Mouse (Mus musculus) lung, postnatal 10 days (tissue): ENCODE data around the gene Vac14.

Source experiments
- DNase-seq: peaks from one replicate; pipeline ENCODE4 v3.0.0; 2021

Gene Vac14

DNA sequence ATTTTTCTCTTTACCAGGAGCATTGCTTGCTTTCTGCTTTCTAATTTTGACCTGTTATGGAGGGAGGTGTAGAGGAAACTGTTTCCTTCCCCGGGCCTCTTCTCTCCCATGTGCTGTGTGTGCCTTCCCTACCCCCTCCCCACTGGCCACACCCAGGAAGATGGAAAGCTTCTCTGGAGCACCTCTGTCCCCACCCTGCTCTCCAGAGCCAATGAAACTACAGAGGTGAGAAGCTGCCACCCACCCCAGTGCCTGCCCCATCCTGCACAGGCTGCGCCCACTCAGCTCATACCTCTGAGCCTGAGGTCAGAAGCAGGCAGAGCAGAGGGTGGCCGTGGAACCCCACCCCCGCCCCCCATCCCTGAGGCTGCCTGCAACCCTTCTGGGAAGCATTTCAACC is 136.3 kb downstream of the Vac14 start:
- DNase-seq = no peak

DNA sequence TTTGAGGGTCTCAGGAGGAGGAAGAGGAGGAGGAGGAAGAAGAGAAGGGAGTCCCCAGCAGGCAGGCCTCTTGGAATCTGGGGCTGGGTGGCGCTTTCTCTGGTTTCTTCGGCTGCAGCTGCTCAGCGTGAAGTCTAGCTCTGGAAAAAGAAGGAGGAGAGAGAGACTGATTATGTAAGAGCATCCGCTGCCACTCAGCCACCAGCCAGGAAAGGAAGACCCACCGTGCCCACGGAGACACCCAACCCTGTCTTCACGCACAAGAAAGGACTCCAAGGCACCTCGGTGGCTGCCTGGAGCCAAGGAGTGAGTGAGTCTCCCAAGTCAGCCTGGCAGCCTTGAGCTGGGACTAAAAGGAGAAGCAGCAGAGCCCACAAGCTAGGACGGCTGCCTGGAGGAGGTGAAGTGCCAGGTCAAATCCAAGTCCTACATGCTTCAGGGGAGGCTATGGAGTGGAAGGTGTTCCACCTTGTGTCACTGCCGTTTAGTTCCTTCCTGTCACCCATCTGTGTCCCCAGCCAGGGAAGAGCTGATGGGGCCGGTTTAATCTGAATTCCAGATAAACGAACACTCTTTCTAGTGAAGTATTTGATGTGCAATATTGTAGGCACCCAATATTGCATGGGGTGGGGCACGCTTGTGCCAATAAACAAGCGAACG is 137.3 kb downstream of the Vac14 start:
- DNase-seq = no peak

DNA sequence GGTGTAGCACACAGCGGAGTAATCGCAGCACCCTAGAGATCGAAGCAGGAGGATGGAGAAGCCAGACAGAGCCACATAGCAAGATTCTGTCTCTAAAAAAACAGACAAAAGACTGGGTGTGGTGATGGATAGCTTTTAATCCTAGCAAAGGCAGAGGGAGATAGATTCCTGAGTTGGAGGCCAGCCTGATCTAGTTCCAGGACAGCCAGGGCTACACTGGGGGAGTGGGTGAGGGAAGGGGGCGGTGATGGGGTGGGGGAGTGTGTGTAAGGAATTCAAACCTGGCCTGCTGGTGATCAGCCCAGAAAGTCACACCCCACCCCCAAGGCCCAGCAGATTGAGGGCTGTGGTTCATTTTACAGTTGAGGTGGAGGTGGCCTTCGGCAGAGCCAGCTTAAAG is 137.8 kb downstream of the Vac14 start:
- DNase-seq = no peak

DNA sequence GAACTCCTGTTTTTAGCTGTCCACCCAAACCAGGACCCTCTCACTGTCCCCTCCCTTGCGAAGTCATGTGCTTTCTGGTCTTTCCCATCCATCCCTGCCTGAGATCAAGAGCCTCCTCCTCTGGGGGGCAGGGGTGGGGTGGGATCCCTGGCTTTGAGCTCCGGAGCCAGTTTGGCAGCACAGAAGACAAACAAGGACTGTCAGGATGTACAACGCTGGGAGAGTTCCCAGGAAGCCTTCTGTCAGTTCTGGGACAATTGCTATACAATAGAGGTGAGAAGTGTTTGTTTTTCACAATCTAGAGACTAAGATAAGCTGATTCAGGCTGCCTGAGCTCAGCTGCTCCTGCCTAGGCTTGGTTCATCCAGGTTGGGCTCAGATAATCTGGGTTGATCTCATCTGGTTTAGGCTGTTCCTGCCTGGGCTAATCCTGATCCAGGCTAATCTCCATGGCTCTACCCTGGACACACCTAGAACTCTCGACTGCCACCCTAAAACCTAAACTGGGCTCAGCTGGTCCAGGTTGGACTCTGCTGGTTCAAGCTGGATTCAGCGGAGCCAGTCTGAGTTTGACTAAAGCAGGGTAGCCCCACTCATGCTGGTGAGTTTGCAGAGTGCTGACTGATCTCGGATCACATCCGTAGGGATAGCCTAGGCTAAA is 142.0 kb downstream of the Vac14 start:
- peak; percentile 61 for DNase-seq

DNA sequence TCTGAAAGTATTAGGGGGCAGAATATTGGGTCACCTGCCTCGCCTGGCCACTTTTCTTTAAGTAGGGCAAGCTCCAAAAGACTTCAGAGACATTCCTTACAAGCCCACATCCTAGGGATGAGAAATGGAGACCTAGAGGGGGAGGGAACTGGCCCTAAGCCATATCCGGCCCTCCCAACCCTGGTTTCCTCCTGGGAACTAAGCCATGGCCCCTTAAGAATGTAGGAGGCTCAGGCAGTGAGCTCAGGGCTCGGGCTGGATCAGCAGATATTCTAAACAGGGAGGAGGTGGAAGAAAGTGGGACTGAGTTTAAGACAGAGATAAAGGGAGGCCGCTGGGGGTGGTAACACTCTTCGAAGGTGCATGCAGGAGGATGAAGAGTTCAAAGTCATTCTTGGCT is 142.8 kb downstream of the Vac14 start:
- DNase-seq = peak; percentile 91

DNA sequence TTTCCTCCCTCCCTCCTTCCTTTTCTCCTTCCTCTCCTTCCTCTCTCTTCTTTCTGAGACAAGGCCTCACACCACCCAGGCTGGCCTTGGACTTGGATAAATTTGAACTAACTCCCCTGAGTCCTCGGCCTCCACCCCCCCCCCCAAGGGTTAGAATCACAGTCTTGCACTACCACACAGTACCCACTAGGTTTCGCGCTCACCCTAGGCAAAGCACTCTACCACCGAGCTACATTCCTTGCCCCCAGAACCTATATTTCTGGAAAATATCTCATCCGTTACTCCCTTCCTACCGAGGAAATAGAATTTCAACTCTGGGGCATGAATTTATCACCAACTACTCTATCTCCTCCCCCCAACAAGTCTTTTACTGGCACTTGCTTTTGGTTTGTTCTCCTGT is 143.6 kb downstream of the Vac14 start:
- no peak for DNase-seq

DNA sequence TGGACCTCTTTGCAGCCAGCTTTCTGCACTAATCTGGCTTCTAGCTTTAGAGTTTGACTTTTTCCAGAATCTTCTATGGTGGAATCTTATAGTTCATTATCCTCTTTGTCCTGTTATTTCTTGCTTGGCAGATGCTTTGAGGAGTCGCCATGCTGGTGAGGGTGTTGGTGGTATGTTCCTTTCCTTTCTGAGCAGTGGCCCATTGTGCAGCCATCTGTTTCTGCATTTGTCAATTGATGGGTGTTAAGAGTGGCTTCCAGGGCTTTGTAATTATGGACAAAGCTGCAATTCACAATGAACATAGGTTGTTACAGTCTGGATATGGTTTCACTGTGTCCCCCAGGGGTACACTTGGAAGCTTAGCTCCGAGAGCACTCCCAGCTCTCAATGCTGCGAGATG is 146.3 kb downstream of the Vac14 start:
- DNase-seq = no peak

DNA sequence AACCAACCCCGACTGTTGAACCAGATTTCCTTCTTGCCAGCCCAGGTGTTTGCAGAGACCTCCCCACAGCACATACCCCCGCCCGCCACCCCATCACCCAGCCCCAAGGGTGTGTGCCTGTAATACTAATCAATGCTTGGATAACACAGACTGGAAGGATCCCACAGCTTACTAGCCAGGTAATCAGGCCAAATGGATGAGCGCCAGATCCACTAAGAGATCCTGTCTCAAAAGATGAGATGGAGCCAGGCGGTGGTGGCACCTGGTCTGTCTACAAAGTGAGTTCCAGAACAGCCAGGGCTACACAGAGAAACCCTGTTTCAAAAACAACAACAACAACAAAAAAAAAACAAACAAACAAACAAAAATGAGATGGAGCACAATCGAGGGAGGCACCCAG is 148.9 kb downstream of the Vac14 start:
- DNase-seq = no peak
